Mouse (Mus musculus): ENCODE data around the gene Dmac2.
"Not testable (repeated sequence)": the region's sequence is repeated elsewhere in the genome, so short reads cannot be mapped to it uniquely, and the experiment has no call there.

The Dmac2 gene

DNA sequence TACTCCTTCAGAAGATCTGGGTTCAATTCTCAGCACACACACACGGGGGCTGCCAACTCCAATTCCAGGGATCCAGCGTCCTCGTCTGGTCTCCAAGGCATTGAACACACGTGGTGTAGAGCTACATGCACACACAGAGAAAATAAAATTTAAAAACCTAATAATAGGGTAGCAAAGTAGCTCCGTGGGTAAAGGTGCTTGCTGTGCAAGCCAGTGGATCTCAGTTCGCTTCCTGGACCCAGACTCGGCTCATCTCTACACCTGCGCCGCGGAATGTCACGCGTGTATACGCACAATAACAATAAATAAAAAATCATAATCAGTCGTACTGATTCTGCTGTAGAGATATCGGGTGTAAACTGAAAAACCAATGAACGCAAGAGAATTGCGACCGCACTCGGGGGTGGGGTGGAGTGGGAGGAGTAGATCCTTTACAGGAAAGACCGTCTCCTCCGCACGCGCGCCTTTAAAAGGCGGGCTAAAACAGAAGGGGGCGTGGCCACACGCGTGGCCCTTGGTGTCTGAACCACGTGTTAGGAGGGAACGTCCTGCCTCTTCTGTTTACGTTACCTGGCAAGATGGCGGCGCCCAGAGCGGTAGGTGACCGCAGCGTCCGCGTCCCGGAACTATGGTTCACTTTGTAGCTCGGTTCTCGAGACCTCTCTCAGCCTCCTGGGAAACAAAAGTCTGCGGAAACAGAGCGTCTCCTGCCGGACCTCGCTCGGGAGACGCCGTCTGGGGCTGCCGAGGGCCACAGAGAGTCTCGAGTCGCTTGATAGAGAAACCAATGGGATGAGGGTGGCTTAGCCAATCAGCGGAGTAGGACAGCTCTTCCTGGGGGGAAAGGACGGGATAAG is at the start of gene Dmac2:
Dmac2 (plus strand) TSS at position 550 of the 857 bp plus-strand sequence.
- peak; percentile 95 to 97 for DNase-seq

DNA sequence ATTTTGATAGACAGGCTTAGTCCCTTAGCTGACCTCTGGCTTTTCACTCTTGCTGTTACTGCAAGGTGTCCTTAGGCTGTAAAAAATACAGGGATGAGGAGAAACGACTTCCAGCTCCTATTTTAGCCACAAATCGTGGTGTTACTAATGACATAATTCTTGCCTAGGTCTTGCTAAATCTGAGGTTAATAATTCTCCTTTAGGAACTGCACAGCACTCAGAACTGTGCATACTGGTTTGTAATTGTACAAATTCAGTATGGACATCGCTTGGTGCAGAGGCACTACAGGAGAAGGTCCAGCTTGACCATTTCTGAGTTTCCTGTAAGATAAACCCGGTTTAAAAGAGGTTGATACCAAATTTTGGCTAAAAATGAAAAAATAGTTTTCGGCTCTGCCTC is 45.4 kb upstream of the Dmac2 start:
- not testable (repeated sequence) for DNase-seq

DNA sequence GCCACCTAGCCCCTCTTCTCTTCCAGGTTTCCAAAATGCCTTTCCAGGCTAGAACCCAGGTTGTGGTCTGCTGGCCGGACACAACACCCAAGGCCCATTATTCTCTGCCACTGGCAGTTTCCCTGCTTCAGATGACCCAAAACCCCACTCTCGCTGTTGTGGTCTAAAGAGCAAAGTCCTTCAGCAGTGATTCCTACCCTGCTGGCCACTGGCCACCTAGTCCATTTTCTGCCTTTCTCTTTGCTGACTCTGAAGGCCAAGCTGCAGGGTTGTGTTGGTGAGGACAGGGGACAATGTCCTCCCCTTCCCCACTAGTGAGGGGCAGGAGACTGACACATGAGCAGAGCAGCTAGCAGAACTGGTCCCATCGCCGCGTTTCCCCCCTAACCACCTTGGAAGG is 44.1 kb upstream of the Dmac2 start:
- peak; percentile 8 to 36 for DNase-seq

DNA sequence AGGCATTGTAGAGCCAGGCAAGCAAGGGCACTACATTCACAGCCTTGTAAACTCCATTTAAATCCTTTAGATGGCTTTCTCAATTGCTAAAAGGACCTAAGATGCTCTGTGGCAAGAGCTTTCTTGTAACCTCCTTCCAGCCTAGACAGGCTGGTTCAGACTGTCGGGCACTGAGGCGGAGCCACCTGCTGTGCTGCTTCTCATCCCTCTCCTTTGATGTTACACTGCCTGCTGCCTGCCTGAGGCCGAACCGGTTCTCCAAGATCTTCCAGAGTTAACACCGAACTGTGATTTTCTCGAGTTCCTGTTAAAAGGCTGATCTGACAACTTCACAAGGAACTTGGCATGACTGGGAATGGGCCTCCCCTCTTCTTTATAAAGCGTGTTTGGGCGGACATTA is 43.3 kb upstream of the Dmac2 start:
- DNase-seq: peak in 1 of 2 experiments; percentile 30

DNA sequence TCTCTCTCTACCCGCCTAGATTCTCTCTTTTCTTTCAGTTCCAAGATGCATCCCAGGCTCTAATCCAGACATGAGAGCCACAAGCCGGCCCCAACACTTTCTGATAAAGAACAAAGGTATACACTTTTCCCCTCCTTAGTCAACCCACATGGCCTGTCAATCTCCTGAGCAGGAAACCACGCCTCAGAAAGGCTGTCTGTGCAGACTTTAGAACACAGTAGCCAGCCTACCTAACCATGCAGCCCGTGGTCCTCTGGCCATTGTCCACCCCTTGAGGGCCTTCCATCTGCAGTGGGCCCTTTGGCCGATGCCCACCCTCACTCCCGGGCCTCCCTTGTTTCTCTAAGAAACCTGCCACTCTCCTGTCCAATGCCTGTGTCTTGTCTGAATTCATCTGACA is 42.9 kb upstream of the Dmac2 start:
- peak in 1 of 2 experiments; percentile 5 for DNase-seq

DNA sequence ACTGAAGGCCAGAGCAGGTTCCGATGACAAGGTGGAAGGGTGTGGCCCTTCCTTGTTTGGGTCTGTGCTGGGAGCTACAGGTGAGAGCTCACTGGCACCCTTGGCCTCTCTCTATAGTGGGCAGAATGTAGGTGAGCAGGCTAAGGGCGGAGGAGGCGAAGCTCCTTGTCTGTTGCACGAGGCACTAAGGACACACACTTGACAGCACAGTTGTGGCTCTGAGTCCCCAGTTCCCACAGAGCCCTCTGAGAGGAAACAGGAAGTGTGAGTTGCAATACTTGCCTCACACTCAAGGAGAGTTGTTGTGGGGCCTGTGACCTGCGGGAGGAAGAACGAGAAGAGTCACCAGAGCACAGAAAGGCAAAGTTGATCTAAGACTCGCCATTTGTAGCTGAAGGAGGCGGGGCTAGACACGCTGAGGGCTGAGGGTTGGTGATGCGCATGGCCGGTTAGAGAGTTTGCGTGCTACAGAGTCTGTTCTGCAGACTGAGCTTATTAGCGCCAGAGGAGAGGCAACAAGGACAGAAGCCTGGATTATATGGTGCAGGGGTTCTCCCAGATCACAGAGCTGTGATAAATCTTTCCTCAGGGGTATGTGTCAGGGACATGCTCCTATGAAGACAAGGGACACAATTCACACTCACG is 42.3 kb upstream of the Dmac2 start:
- peak; percentile 37 to 58 for DNase-seq

DNA sequence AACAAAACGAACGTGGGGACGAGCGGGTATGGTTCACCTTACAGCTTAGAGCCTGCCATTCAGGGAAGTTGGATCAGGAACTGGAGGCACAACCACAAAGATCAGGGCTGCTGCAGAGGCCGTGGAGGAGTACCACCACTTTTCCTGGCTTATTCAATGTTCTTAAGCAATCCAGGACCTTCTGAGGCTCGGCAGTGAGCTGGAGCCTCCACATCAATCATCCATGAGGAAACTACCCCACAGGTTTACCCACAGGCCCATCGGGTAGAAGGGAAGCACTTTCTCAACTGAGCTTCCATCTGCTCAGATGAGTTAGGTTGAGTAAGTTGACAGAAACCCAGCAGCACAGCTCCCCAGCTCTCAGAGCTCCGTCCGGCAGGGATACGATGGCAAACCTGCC is 39.8 kb upstream of the Dmac2 start:
- no peak for DNase-seq

DNA sequence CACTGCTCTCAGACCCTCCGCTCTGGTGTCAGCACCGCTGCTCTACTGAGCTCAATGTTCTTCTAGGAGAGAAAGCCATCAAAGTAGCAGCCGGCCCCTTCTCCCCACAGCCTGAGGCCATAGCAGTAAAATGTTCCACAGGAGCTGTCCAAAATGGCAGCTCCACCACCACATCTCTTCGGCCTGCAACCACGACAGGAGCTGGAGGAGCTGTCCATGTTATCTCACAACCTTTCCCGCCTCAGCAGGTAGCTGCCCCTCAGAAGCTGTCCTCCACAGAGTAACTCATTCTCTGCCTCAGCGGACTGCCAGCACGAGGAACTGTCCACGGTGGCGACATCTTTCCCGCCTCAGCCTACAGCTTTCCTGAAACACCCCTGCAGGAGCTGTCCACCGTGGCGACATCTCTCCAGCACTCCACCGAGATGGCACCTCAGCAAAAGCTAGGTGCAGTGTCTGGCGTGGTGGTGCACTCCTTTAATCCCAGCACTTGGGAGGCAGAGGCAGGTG is 36.9 kb upstream of the Dmac2 start:
- DNase-seq: no peak

DNA sequence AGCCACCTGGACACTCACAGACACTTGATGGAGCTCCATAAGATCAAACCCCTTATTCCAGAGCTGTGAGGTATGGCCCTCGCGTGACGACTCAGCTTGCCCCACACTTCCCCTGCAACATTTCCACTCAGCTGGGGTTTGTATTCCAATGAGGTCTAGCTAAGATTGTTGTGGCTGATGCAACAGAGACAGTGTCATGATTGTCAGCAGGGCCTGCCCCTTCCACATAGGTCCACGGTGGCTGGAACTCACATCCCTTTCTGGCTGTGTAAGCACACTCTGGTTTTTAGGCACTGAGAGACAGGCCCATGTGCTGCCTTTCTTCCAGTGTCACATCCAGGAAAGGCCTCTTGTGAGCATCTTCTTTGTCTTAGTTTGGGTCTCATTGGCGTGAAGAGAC is 34.6 kb upstream of the Dmac2 start:
- DNase-seq: no peak

DNA sequence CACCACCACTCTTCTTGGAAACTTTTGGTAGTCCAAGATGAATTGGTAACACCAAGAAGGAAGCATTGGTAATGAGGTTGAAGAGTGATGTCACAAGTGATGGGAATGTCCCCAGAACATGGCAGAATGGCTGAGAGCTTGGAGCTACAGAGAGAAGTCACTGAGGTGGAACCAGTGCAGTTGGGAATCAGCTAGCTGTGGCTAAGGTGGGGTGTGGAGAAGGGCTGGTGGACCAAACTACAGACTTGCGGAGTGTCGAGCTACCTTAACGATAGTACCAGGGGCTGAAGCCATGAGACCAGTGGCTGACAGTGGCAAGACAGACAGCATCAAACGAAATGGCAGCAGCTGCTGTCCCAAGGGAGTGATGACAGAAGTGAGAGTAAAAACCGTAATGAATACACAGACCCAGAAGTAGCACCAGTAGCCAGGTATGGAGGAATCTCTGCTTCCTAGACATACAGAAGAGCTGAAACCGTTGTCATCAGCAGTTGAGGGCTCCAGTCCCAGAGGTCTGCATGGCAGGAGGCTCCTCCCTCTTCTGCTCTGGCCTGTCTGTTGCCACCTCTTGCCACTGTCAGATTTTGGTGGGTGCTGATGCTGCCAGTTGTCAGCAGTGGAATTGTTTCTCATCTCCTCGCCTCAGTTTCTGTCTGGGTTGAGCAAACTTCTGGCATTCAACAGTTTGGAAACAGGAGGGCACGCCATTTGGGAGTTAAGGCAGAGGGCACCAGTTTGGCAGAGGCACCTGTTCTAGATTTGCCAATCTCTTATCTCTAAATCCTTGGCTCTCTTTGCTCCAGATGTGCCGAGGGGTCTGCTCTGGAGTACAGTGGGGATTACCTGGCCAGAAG is 33.6 kb upstream of the Dmac2 start:
- DNase-seq: no peak

DNA sequence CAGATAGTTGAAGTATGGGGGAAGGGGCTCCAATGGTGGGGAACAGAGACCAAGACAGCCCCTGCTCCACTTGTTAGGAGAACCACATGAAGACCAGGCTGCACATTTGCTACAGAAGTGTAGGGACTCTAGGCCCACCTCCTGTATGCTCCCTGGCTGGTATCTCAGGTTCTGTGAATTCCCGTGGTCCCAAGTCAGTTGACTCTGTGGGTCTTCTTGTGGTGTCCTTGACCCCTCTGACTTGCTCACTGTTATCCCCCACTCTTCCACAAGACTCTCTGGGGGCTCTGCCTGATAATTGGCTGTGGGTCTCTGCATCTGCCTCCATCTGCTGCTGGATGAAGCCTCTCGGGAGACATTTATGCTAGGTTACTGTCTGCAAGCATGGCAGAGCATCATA is 28.0 kb upstream of the Dmac2 start:
- no peak for DNase-seq

DNA sequence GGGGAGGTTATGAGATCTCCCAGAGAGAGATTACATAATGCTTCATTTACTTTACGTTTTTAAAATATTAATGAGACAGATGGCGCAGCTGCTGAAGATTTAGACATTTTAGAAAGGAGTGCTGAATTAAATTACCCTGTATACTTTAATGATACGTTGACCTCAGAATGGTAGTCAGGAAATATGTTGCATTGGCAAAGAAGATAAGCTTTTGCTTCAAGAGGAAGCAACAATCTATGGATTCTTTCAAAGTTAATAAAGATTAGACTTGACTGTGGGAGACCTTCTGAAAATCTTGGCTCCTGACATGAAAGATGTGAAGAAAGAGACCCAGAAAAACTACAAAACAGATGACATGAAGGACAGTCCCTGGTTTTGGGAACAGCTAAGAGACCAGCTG is 25.4 kb upstream of the Dmac2 start:
- no peak for DNase-seq

DNA sequence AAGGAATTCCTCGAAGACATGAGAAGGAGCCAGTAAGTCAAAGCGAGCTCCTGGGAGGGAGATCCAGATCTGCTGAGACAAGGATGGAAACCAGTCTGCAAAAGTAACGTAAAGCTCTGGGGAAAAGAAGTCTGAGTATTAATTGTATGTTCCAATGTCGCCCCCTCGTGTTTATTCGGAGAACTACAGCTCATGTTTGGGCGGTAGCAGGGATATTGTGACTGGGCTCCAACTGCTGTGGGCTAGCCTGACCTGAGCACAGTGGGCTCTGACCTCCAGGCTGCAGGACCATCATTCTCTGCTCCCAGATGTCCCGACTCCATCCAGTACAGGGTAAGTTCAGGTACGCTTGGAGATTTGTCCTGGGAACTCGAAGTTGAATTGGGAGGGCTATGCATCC is 19.6 kb upstream of the Dmac2 start:
- DNase-seq: peak; percentile 82 to 84

DNA sequence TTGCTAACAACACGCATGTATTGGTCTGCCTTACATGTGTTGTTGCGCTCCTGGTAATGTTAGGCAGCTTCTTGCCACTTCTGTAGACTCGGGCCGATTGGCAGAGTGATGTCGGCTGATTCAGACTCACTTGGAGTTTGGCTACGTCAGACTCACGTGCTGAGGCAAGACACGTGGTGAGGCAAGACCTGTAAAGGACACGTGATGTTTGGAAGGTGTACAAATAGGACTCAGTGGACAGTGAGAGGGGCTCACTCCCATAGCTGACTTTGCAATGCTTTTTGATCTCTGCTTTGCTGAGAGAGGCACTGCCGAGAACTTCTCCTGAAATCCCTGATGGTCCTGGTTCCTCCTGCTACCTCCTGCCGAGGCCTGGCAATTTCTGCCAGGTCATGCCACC is 18.5 kb upstream of the Dmac2 start:
- no peak for DNase-seq

DNA sequence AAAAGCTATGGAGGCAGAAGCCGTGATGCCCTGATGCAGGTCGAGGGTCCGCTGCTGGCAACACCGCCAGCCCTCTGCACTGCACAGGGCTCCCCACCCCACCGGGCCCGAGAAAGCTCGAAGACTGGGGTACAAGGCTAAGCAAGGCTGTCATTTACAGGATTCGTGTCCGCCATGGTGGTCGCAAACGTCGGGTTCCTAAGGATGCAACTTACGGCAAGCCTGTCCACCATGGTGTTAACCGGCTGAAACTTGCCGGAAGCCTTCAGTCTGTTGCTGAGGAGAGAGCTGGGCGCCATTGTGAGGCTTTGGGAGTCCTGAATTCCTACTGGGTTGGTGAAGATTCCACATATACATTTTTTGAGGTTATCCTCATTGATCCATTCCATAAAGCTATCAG is 17.9 kb upstream of the Dmac2 start:
- no peak for DNase-seq

DNA sequence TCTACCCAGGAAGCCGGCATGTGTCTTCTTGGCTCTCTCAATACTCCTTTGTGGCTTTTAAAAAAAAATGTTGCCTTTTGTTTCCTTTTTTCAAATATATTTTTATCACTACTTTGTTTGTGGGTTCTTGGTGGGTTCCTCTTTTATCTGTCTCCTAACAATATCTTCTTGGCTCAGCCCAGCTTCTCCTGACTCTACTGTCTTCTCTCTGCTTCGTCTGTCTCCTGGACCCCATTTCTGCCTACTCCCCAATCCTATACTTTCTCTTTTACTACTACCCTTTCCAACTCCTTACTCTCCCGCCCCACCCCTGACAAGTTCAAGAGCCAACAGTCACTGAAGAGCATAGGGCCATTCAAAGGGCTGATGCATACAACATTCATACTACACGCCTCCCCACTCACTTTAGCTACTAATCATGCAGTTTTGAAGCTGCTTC is 12.6 kb upstream of the Dmac2 start:
- no peak for DNase-seq

DNA sequence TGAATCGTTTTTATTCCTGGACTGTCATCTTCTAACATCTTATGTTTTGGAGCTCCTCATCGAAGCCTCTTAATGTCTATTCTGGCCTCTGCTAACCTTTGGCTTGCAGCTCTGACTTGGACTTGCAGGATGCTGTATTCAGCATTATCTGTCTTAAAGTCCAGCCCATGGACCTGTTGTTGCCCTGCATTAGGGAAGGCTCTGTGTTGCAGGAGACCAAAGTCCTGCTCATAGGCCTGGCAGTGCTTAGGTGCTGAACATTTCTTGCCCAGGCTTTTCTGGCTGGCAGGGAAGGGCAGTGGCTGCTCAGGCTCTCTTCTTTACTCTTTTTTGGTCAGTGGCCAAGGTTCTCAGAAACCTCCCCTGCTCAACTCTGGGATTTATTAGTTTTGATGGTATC is 12.0 kb upstream of the Dmac2 start:
- DNase-seq: peak in 1 of 2 experiments; percentile 43

DNA sequence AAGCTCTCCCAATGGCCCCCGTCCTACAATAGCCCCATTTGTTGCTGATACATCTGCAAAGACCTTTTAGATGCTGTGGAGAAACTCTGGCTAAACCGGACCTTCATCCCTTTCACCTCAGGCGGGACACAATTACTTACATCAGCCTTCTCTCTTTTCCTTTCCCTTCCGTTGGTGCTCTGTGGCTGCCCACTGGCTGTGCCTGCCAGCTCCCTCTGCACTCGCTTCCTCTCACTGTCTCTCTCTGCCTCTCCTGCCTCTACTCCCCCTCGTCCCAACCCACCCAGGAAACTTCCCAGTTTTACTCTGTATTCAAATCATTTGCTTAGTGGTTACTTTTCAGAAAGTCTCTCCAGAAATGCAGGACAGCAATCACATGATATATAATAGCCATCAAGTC is 9.2 kb upstream of the Dmac2 start:
- no peak for DNase-seq

DNA sequence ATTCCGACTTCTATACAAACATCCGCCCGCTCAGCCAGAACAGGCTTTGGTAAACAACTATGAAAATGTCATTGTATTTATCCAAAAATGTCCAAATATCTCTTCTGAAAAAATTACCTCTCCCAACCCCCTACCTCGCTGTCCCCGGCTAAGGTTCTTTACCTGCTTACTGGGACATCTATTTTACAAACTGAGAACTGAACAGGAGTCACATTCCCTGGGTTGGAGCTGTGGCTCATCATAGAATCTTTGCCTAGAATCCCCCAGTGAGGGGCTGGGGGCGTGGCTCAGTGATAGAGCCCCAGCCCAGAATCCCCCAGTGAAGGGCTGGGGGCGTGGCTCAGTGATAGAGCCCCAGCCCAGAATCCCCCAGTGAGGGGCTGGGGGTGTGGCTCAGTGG is 7.7 kb upstream of the Dmac2 start:
- no peak for DNase-seq

DNA sequence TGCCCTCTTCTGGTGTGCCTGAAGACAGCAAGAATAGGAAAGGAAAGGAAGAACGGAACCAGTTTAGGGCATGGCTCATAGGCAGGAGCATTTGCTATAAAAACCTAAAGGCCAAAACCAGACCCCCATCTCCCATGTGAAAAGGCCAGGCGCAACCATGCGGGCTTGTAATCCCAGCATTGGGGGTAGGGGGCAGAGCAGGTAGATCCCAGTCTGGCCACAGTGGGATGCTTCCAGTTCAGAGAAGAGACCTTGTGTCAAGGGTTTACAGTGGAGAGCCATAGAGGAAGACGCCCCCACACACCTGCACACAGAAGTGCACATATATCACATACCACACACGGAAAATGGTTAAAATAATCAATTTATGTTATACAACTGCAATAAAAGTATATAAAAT is 5.1 kb upstream of the Dmac2 start:
- no peak for DNase-seq

DNA sequence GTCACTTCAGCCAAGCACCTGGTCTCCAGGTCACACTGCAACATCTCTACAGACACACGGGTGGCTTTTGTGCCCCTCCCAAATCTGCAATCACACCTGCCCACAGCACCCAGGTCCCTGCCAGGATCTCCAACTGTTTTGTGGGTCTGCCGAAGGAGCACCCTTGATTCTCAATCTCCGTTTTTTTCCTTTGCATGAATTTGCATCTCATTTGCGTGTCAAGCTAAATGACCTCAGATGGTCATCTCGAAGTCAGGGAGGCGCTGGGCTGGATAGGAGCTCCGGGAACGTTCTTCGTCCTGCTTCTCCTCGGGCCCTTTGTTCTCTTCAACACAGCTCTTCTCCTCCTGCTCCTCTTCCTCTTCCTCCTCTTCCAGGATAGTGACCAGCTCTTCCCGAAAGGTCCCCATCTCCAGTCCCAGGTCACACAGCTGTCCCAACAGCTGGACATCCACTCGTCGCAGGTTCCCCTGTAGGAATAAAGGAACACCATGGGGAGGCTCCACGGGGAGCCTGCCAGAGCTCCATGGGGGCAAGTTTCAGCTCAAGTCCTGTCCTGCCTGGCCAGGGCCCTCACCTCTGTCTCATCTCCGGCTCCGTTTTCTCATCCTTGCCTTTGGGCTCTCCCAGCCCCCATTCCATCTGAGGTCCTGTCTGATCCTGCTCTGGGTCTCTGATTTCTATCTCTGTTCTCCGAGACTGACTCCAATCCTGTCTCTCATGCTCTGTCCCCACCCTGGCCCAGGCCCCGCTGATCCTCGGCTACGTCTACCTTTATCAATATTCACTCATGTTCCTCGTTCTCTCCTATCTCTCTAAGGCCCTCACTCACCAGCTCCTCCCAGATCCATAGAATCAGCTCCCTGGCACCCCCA is 4.1 kb upstream of the Dmac2 start:
- DNase-seq: no peak

DNA sequence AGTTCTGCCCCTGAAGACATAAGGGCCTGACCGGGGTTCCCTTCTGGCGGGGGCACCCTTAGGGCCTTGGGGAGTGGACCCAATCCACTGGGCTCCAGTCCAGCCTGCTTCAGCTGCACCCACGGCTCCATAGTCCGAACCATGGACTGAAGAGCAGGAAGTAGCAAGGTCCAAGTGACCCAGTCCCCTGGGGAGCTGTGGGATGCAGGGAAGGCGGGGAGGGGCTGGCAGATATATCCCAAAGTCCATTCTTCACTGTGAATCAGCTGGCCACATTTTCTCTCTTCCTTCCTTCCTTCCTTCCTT is 3.6 kb upstream of the Dmac2 start, which contains the start of gene Erich4:
Erich4 (minus strand) TSS at position 187 of the 306 bp plus-strand sequence.
- peak; percentile 45 to 67 for DNase-seq

Measured in kidney, postnatal 4 days (tissue).